8 mouse cellular contexts compared by ENCODE assay signal in genomic region chr2:26389154-26389690, GRCm38 (mm10). TPM values are rescaled to one million over a fixed set of nuclear protein-coding genes. Genes with fewer than 3 reads are reported as not detected.
DNase-seq lines count a peak whose midpoint lies in the region; ATAC-seq and TF ChIP-seq lines count a peak whose summit lies in the region.

Entr1 (minus strand) TSS chr2:26389316.
Pmpca (plus strand) TSS chr2:26389339.

- peak; percentile 70 for DNase-seq in CH12.LX (ENCODE audit: extremely low read depth)
- DNase-seq in c-Kit-negative CD71-positive TER-119-positive erythroid progenitor cells, embryonic 14.5 days (ENCODE audit: low read depth, low spot score) = peak; percentile 70
- DNase-seq in forebrain, embryonic 10.5 days (ENCODE audit: extremely low spot score, low spot score) = peak; percentile 79
- peak; percentile 92 for DNase-seq in kidney, postnatal 14 days
- DNase-seq in stomach, postnatal 0 days (ENCODE audit: low spot score) = peak; percentile 89

- peak; percentile 79 for ATAC-seq in heart, embryonic 14.5 days (ENCODE audit: insufficient number of reproducible peaks, insufficient read depth, low FRiP score, low read depth)
- peak; percentile 91 for ATAC-seq in liver, embryonic 15.5 days (ENCODE audit: insufficient read depth)
- peak; percentile 81 for ATAC-seq in neural tube, embryonic 12.5 days (ENCODE audit: low FRiP score, low read depth)
- peak; percentile 92 for ATAC-seq in stomach, postnatal 0 days (ENCODE audit: low FRiP score, low TSS enrichment)

- in situ Hi-C loops in CH12.LX (cut with MboI; ENCODE audit: low pct_ligation_motif_present, low pct_unique_long_range_greater_than_20kb, low sequenced_read_pairs) = no loop called here

- TF ChIP-seq CTCF in CH12.LX (conservative IDR thresholded peaks at IDR 0.05 in 1 of 2, IDR thresholded peaks at IDR 0.05 in 1 of 2; ENCODE audit: low read depth in 2 of 2, low read length in 2 of 2) = no peak
- no peak for TF ChIP-seq CTCF in stomach, postnatal 0 days (IDR thresholded peaks at IDR 0.05; ENCODE audit: low read depth)

- H3K79me2 ChIP-seq in CH12.LX (replicated peaks; ENCODE audit: control insufficient read depth, extremely low read depth, insufficient read depth, poor library complexity, severe bottlenecking) = peaks cover 26% of the 10 kb centered on the region

- TF ChIP-seq RAD21 in CH12.LX (IDR thresholded peaks at IDR 0.05; ENCODE audit: low read depth, low read length) = no peak

- peak within 1 kb of the TSS; percentile 97 for H3K4me2 ChIP-seq in CH12.LX (ENCODE audit: insufficient read depth, low read depth, poor library complexity, severe bottlenecking)
- peak within 1 kb of the TSS; percentile 90 for H3K4me2 ChIP-seq in heart, embryonic 14.5 days (ENCODE audit: low read length)
- peak within 1 kb of the TSS; percentile 91 for H3K4me2 ChIP-seq in liver, embryonic 15.5 days
- H3K4me2 ChIP-seq in neural tube, embryonic 12.5 days (replicated peaks) = peak within 1 kb of the TSS; percentile 100
- H3K4me2 ChIP-seq in stomach, postnatal 0 days (replicated peaks; ENCODE audit: low read depth) = peak within 1 kb of the TSS; percentile 96

- peaks cover 4 to 26% of the 10 kb centered on the region in 2 experiments for H3K4me1 ChIP-seq in CH12.LX (ENCODE audit: control insufficient read depth in 1 of 2, insufficient read depth in 2 of 2)
- peaks cover 30% of the 10 kb centered on the region for H3K4me1 ChIP-seq in forebrain, embryonic 10.5 days
- H3K4me1 ChIP-seq in heart, embryonic 14.5 days (ENCODE audit: control insufficient read depth in 2 of 2, insufficient read depth in 2 of 2, low read length in 2 of 2) = peaks cover 5 to 15% of the 10 kb centered on the region in 2 experiments
- H3K4me1 ChIP-seq in liver, embryonic 15.5 days (replicated peaks) = peaks cover 32% of the 10 kb centered on the region
- H3K4me1 ChIP-seq in neural tube, embryonic 12.5 days = peaks cover 23% of the 10 kb centered on the region
- no peaks in the 10 kb centered on the region for H3K4me1 ChIP-seq in stomach, postnatal 0 days (replicated peaks; ENCODE audit: control insufficient read depth, insufficient read depth)

- H3K9me3 ChIP-seq in CH12.LX (replicated peaks; ENCODE audit: low read length) = no peaks in the 10 kb centered on the region
- H3K9me3 ChIP-seq in forebrain, embryonic 10.5 days = no peaks in the 10 kb centered on the region
- no peaks in the 10 kb centered on the region for H3K9me3 ChIP-seq in heart, embryonic 14.5 days (ENCODE audit: control insufficient read depth, low read length)
- no peaks in the 10 kb centered on the region for H3K9me3 ChIP-seq in liver, embryonic 15.5 days (replicated peaks)
- H3K9me3 ChIP-seq in neural tube, embryonic 12.5 days = no peaks in the 10 kb centered on the region
- H3K9me3 ChIP-seq in stomach, postnatal 0 days (ENCODE audit: control insufficient read depth, low read length) = no peaks in the 10 kb centered on the region

- H3K9ac ChIP-seq in CH12.LX (ENCODE audit: insufficient read depth, low read depth) = peak within 1 kb of the TSS; percentile 89
- H3K9ac ChIP-seq in heart, embryonic 14.5 days (ENCODE audit: low read length) = peak within 1 kb of the TSS; percentile 96
- peak within 1 kb of the TSS; percentile 84 for H3K9ac ChIP-seq in liver, embryonic 15.5 days
- H3K9ac ChIP-seq in neural tube, embryonic 12.5 days = peak within 1 kb of the TSS; percentile 97
- peak within 1 kb of the TSS; percentile 94 for H3K9ac ChIP-seq in stomach, postnatal 0 days (ENCODE audit: low read length)

- under 1% methylated on average over 60 of the region's 60 CpGs for WGBS in forebrain, embryonic 10.5 days
- under 1% methylated on average over 53 of the region's 60 CpGs for WGBS in heart, embryonic 14.5 days
- under 1% methylated on average over 60 of the region's 60 CpGs for WGBS in liver, embryonic 15.5 days (ENCODE audit: insufficient replicate concordance)
- WGBS in neural tube, embryonic 12.5 days = under 1% methylated on average over 60 of the region's 60 CpGs
- under 1% methylated on average over 60 of the region's 60 CpGs for WGBS in stomach, postnatal 0 days

- H3K27me3 ChIP-seq in CH12.LX (replicated peaks) = no peaks in the 10 kb centered on the region
- H3K27me3 ChIP-seq in forebrain, embryonic 10.5 days (ENCODE audit: poor library complexity, severe bottlenecking) = no peaks in the 10 kb centered on the region
- no peaks in the 10 kb centered on the region for H3K27me3 ChIP-seq in heart, embryonic 14.5 days (ENCODE audit: control insufficient read depth, insufficient read depth, low read length)
- no peaks in the 10 kb centered on the region for H3K27me3 ChIP-seq in liver, embryonic 15.5 days
- no peaks in the 10 kb centered on the region for H3K27me3 ChIP-seq in neural tube, embryonic 12.5 days (replicated peaks)
- no peaks in the 10 kb centered on the region for H3K27me3 ChIP-seq in stomach, postnatal 0 days (ENCODE audit: control insufficient read depth, insufficient read depth, low read length)

- TF ChIP-seq POLR2A in CH12.LX (IDR thresholded peaks at IDR 0.05; ENCODE audit: low read depth, low read length) = peak; percentile 96

- no peak for TF ChIP-seq EP300 in CH12.LX (IDR thresholded peaks at IDR 0.05; ENCODE audit: low read length)
- TF ChIP-seq EP300 in stomach, postnatal 0 days (optimal IDR thresholded peaks at IDR 0.05) = no peak

- dilution Hi-C loops in CH12.LX (cut with MboI; ENCODE audit: extremely low pct_ligation_motif_present, extremely low pct_unique_long_range_greater_than_20kb, low sequenced_read_pairs) = no loop called here

- peak within 1 kb of the TSS; percentile 13; the same call in 1 of the 2 replicates for H3K27ac ChIP-seq in CH12.LX (ENCODE audit: insufficient read depth, low read depth)
- peak within 1 kb of the TSS; percentile 92 for H3K27ac ChIP-seq in forebrain, embryonic 10.5 days
- peak within 1 kb of the TSS; percentile 28 to 70; a peak in 3 of 4 replicates for H3K27ac ChIP-seq in heart, embryonic 14.5 days (replicated peaks in 1 of 2; ENCODE audit: control insufficient read depth in 1 of 2, insufficient read depth in 1 of 2, low read depth in 2 of 2, low read length in 2 of 2)
- peak within 1 kb of the TSS; percentile 83 for H3K27ac ChIP-seq in liver, embryonic 15.5 days (replicated peaks)
- no peak within 1 kb of the TSS for H3K27ac ChIP-seq in neural tube, embryonic 12.5 days
- peak within 1 kb of the TSS; percentile 69 for H3K27ac ChIP-seq in stomach, postnatal 0 days (replicated peaks)

- H3K4me3 ChIP-seq in CH12.LX (replicated peaks in 1 of 3; ENCODE audit: low read depth in 2 of 3, low read length in 2 of 3, poor library complexity in 1 of 3) = peak within 1 kb of the TSS; percentile 84 to 94 (median 88)
- peak within 1 kb of the TSS; percentile 98 for H3K4me3 ChIP-seq in forebrain, embryonic 10.5 days
- peak within 1 kb of the TSS; percentile 94 to 97 for H3K4me3 ChIP-seq in heart, embryonic 14.5 days (ENCODE audit: control insufficient read depth in 1 of 2, insufficient read depth in 1 of 2, low read depth in 1 of 2, low read length in 2 of 2)
- H3K4me3 ChIP-seq in liver, embryonic 15.5 days (replicated peaks) = peak within 1 kb of the TSS; percentile 95
- peak within 1 kb of the TSS; percentile 97 for H3K4me3 ChIP-seq in neural tube, embryonic 12.5 days
- H3K4me3 ChIP-seq in stomach, postnatal 0 days (ENCODE audit: low read depth, low read length) = peak within 1 kb of the TSS; percentile 97

- peaks cover 67 to 77% of the 10 kb centered on the region in 2 experiments for H3K36me3 ChIP-seq in CH12.LX (replicated peaks in 1 of 2; ENCODE audit: control insufficient read depth in 1 of 2, insufficient read depth in 1 of 2, low read length in 1 of 2)
- H3K36me3 ChIP-seq in forebrain, embryonic 10.5 days (replicated peaks) = peaks cover 76% of the 10 kb centered on the region
- peaks cover 75% of the 10 kb centered on the region for H3K36me3 ChIP-seq in heart, embryonic 14.5 days (ENCODE audit: control insufficient read depth, insufficient read depth, low read length)
- peaks cover 72% of the 10 kb centered on the region for H3K36me3 ChIP-seq in liver, embryonic 15.5 days (replicated peaks)
- H3K36me3 ChIP-seq in neural tube, embryonic 12.5 days = peaks cover 73% of the 10 kb centered on the region
- H3K36me3 ChIP-seq in stomach, postnatal 0 days (ENCODE audit: control insufficient read depth, insufficient read depth, low read length) = peaks cover 43% of the 10 kb centered on the region

TF ChIP-seq in CH12.LX, 34 proteins besides CTCF, POLR2A, EP300 and RAD21 (continues in another document):
- TF ChIP-seq CHD2 (IDR thresholded peaks at IDR 0.05; ENCODE audit: low read length) = no peak
- TF ChIP-seq PAX5 (IDR thresholded peaks at IDR 0.05; ENCODE audit: low read length) = no peak
- no peak for TF ChIP-seq JUN (IDR thresholded peaks at IDR 0.05; ENCODE audit: insufficient read depth, low read depth, low read length)
- no peak for TF ChIP-seq TBP (conservative IDR thresholded peaks at IDR 0.05; ENCODE audit: low read depth, low read length)
- TF ChIP-seq ZKSCAN1 (IDR thresholded peaks at IDR 0.05; ENCODE audit: borderline replicate concordance, low read depth, low read length) = no peak
- no peak for TF ChIP-seq MYC (IDR thresholded peaks at IDR 0.05; ENCODE audit: low read depth, low read length)
- 0 out of 2 replicates have a peak, but pooled peaks have one; percentile 53 for TF ChIP-seq MAZ (IDR thresholded peaks at IDR 0.05; ENCODE audit: low read depth, low read length)
- peak; percentile 92 for TF ChIP-seq ZMIZ1 (IDR thresholded peaks at IDR 0.05; ENCODE audit: low read depth, low read length)

RNA-seq across cellular contexts. Expression of gene Entr1, which starts in this region (rescaled TPM):
- 41.9 and 56.9 TPM in 2 replicates for total RNA-seq in CH12.LX (2012; rRNA removed)
- 53.8 and 62.3 TPM in 2 replicates for total RNA-seq in CH12.LX (2014; rRNA removed)
- 51.9 and 57.3 TPM in 2 replicates for polyA plus RNA-seq in CH12.LX (2012; ENCODE audit: insufficient read length, low read depth)
- polyA plus RNA-seq in forebrain, embryonic 10.5 days (2016; fragmentation: Nextera tagmentation; extraction: Ambion mirVana) = 127 and 128 TPM in 2 replicates
- polyA plus RNA-seq in heart, embryonic 14.5 days (2014; fragmentation: Nextera tagmentation; extraction: Ambion mirVana) = 67.7 and 75.6 TPM in 2 replicates
- polyA plus RNA-seq in liver, embryonic 15.5 days (2015; fragmentation: Nextera tagmentation; extraction: Ambion mirVana) = 38.2 and 42.8 TPM in 2 replicates
- 177 and 180 TPM in 2 replicates for polyA plus RNA-seq in neural tube, embryonic 12.5 days (2016; fragmentation: Nextera tagmentation; extraction: Ambion mirVana)
- 52.6 and 58.9 TPM in 2 replicates for polyA plus RNA-seq in stomach, postnatal 0 days (2015; fragmentation: Nextera tagmentation; extraction: Ambion mirVana)

RNA-seq across cellular contexts. Expression of gene Pmpca, which starts in this region (rescaled TPM):
- total RNA-seq in CH12.LX (2012; rRNA removed) = 79.5 and 91.2 TPM in 2 replicates
- total RNA-seq in CH12.LX (2014; rRNA removed) = 73.3 and 74.7 TPM in 2 replicates
- polyA plus RNA-seq in CH12.LX (2012; ENCODE audit: insufficient read length, low read depth) = 143 and 176 TPM in 2 replicates
- polyA plus RNA-seq in forebrain, embryonic 10.5 days (2016; fragmentation: Nextera tagmentation; extraction: Ambion mirVana) = 151 and 156 TPM in 2 replicates
- polyA plus RNA-seq in heart, embryonic 14.5 days (2014; fragmentation: Nextera tagmentation; extraction: Ambion mirVana) = 108 and 111 TPM in 2 replicates
- polyA plus RNA-seq in liver, embryonic 15.5 days (2015; fragmentation: Nextera tagmentation; extraction: Ambion mirVana) = 61.5 and 61.6 TPM in 2 replicates
- 113 and 115 TPM in 2 replicates for polyA plus RNA-seq in neural tube, embryonic 12.5 days (2016; fragmentation: Nextera tagmentation; extraction: Ambion mirVana)
- polyA plus RNA-seq in stomach, postnatal 0 days (2015; fragmentation: Nextera tagmentation; extraction: Ambion mirVana) = 53.3 and 55.4 TPM in 2 replicates
